Mouse (Mus musculus): ENCODE measurements around the gene Gm12216.
"Not testable (repeated sequence)": the region's sequence is repeated elsewhere in the genome, so short reads cannot be mapped to it uniquely, and the experiment has no call there.

- TF ChIP-seq POLR2A (IDR thresholded peaks at IDR 0.05; ENCODE audit: extremely low read depth, insufficient read depth, low read length), result not testable (repeated sequence)
- peak; percentile 73 for TF ChIP-seq CTCF (IDR thresholded peaks at IDR 0.05; ENCODE audit: low read depth, low read length)
Observed at GRCm38 (mm10) chr11:53758033-53758432, 101.0 kb downstream of the Gm12216 start.

All from liver, adult 2 months (tissue).